26 mouse cellular contexts compared by ENCODE assay signal in the genomic region with DNA sequence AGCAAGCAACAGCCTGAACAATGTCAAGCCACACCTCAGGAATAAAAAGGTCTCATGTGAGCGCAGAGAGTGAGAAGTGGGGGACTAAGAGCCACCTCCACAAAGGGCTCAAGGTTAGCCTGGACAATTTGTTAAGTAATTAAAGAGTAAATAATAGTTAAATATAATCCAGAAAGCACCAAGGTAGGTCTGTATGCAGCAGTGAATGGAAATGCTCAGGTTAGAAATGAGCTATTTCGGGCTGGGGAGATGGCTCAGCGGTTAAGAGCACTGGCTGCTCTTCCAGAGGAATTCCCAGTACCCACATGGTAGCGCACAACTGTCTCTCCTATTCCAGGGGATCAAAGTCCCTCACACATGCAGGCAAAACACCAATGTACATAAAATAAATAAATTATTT. TPM values are rescaled to one million over a fixed set of nuclear protein-coding genes. Genes with fewer than 3 reads are reported as not detected.
A peak's percentile ranks its signal among the peaks of the same experiment; 100 is the strongest.
DNase-seq lines count a peak whose midpoint lies in the region; ATAC-seq and TF ChIP-seq lines count a peak whose summit lies in the region.
"Had no signal": no experiment of that assay in that cellular context is flagged by ENCODE, and none has a peak within 500 bp of the region (broad histone marks: within the 10 kb centered on the region; RNA-seq: fewer than 3 reads in every experiment).

No protein-coding gene starts in this region.

- H3K27me3 ChIP-seq in heart, embryonic 12.5 days (replicated peaks): no peaks in the 10 kb centered on the region
- H3K27me3 ChIP-seq in heart, postnatal 0 days (ENCODE audit: control insufficient read depth, insufficient read depth, low read length): no peaks in the 10 kb centered on the region
- no peaks in the 10 kb centered on the region for H3K27me3 ChIP-seq in midbrain, embryonic 11.5 days (ENCODE audit: control insufficient read depth, insufficient read depth, low read length)
- no peaks in the 10 kb centered on the region for H3K27me3 ChIP-seq in midbrain, embryonic 15.5 days (replicated peaks)
- H3K27me3 ChIP-seq: forebrain, embryonic 12.5 days; forebrain, embryonic 15.5 days; hindbrain, embryonic 12.5 days; hindbrain, embryonic 15.5 days had no signal

- DNase-seq in heart, postnatal 14 days: no peak
- no peak for DNase-seq in heart, postnatal 0 days (ENCODE audit: low spot score)
- DNase-seq in heart, postnatal 36 days: no peak
- DNase-seq in kidney, adult 8-10 months: peak; percentile 30 to 45
- no peak for DNase-seq in kidney, postnatal 10 days
- DNase-seq in midbrain, embryonic 11.5 days (ENCODE audit: low spot score, missing footprints): peak; percentile 57
- DNase-seq: adrenal gland, adult 8-10 months; adrenal gland, postnatal 25 days; cerebellum, adult 11-12 months; cerebellum, adult 8-10 months; cerebellum, postnatal 10 days; cerebellum, postnatal 36 days; embryo, embryonic 11 days; gastrocnemius, postnatal 25 days; heart, adult 2 months had no signal

- 63% methylated on average over 4 of the region's 4 CpGs for WGBS in heart, embryonic 12.5 days
- WGBS in heart, postnatal 0 days: 57% methylated on average over 4 of the region's 4 CpGs
- 90% methylated on average over 4 of the region's 4 CpGs for WGBS in midbrain, embryonic 11.5 days
- WGBS in midbrain, embryonic 15.5 days: 87% methylated on average over 4 of the region's 4 CpGs

- intact Hi-C loops in heart, postnatal 14 days (cut with DNase I): no loop called here
- intact Hi-C loops in heart, postnatal 36 days (cut with DNase I): no loop called here

- no peak for ATAC-seq in heart, embryonic 12.5 days (ENCODE audit: insufficient number of reproducible peaks, low FRiP score)
- no peak for ATAC-seq in heart, postnatal 0 days (ENCODE audit: insufficient read depth, low read depth)
- no peak for ATAC-seq in midbrain, embryonic 11.5 days (ENCODE audit: low FRiP score)
- no peak for ATAC-seq in midbrain, embryonic 15.5 days (replicated peaks)
- ATAC-seq: activated CD4-positive, CD25-positive, alpha-beta regulatory T cell, adult 4 months; forebrain, embryonic 15.5 days had no signal

- H3K4me3 ChIP-seq in heart, embryonic 12.5 days: no peak overlapping the region
- no peak overlapping the region for H3K4me3 ChIP-seq in heart, postnatal 0 days (ENCODE audit: low read depth, low read length)
- no peak overlapping the region for H3K4me3 ChIP-seq in midbrain, embryonic 11.5 days (ENCODE audit: low read depth, low read length)
- no peak overlapping the region for H3K4me3 ChIP-seq in midbrain, embryonic 15.5 days
- H3K4me3 ChIP-seq: embryonic facial prominence, embryonic 10.5 days; embryonic facial prominence, embryonic 13.5 days; erythroblast, embryonic 14.5 days; forebrain, embryonic 12.5 days; forebrain, embryonic 15.5 days; heart, adult 2 months; heart, embryonic 10.5 days; hindbrain, embryonic 12.5 days; hindbrain, embryonic 15.5 days had no signal

- peaks cover 76% of the 10 kb centered on the region for H3K4me1 ChIP-seq in heart, embryonic 12.5 days (replicated peaks)
- peaks cover 43% of the 10 kb centered on the region for H3K4me1 ChIP-seq in heart, postnatal 0 days (ENCODE audit: control insufficient read depth, insufficient read depth)
- 0 out of 2 replicates have a peak, but pooled peaks cover 2% of the 10 kb centered on the region for H3K4me1 ChIP-seq in midbrain, embryonic 11.5 days (ENCODE audit: control insufficient read depth, insufficient read depth, low read length)
- H3K4me1 ChIP-seq in midbrain, embryonic 15.5 days: peaks cover 21% of the 10 kb centered on the region

- TF ChIP-seq EP300 in heart, postnatal 0 days (IDR thresholded peaks at IDR 0.05; ENCODE audit: low read depth): no peak

- H3K27ac ChIP-seq in heart, embryonic 12.5 days (ENCODE audit: poor library complexity, severe bottlenecking): peak overlapping the region; percentile 6; the same call in 1 of the 2 replicates
- H3K27ac ChIP-seq in heart, postnatal 0 days (ENCODE audit: low read depth): peak overlapping the region; percentile 11; the same call in 1 of the 2 replicates
- no peak overlapping the region for H3K27ac ChIP-seq in midbrain, embryonic 11.5 days (ENCODE audit: low read depth, low read length)
- H3K27ac ChIP-seq in midbrain, embryonic 15.5 days: no peak overlapping the region
- H3K27ac ChIP-seq: embryonic facial prominence, embryonic 10.5 days; embryonic facial prominence, embryonic 13.5 days; forebrain, embryonic 12.5 days; forebrain, embryonic 15.5 days; heart, adult 2 months; hindbrain, embryonic 12.5 days; hindbrain, embryonic 15.5 days had no signal

- TF ChIP-seq CTCF in heart, postnatal 0 days (IDR thresholded peaks at IDR 0.05; ENCODE audit: low read depth): no peak

- H3K9me3 ChIP-seq in heart, embryonic 12.5 days (replicated peaks): no peaks in the 10 kb centered on the region
- no peaks in the 10 kb centered on the region for H3K9me3 ChIP-seq in heart, postnatal 0 days (replicated peaks; ENCODE audit: control insufficient read depth, low read length)
- H3K9me3 ChIP-seq in midbrain, embryonic 11.5 days (ENCODE audit: control insufficient read depth, low read length): no peaks in the 10 kb centered on the region
- H3K9me3 ChIP-seq in midbrain, embryonic 15.5 days: no peaks in the 10 kb centered on the region
- H3K9me3 ChIP-seq: embryonic facial prominence, embryonic 10.5 days; embryonic facial prominence, embryonic 13.5 days; forebrain, embryonic 12.5 days; forebrain, embryonic 15.5 days; heart, embryonic 10.5 days; hindbrain, embryonic 12.5 days; hindbrain, embryonic 15.5 days had no signal

- H3K36me3 ChIP-seq in heart, embryonic 12.5 days: no peaks in the 10 kb centered on the region
- no peaks in the 10 kb centered on the region for H3K36me3 ChIP-seq in heart, postnatal 0 days (replicated peaks; ENCODE audit: control insufficient read depth, insufficient read depth, low read length)
- H3K36me3 ChIP-seq in midbrain, embryonic 11.5 days (ENCODE audit: control insufficient read depth, insufficient read depth, low read length): no peaks in the 10 kb centered on the region
- H3K36me3 ChIP-seq in midbrain, embryonic 15.5 days (replicated peaks): no peaks in the 10 kb centered on the region
- H3K36me3 ChIP-seq: embryonic facial prominence, embryonic 10.5 days; embryonic facial prominence, embryonic 13.5 days; forebrain, embryonic 12.5 days; forebrain, embryonic 15.5 days; heart, embryonic 10.5 days; hindbrain, embryonic 12.5 days; hindbrain, embryonic 15.5 days had no signal

- H3K9ac ChIP-seq in heart, embryonic 12.5 days: no peak overlapping the region
- H3K9ac ChIP-seq in heart, postnatal 0 days (replicated peaks; ENCODE audit: low read depth, low read length): no peak overlapping the region
- H3K9ac ChIP-seq in midbrain, embryonic 11.5 days (ENCODE audit: low read length): no peak overlapping the region
- no peak overlapping the region for H3K9ac ChIP-seq in midbrain, embryonic 15.5 days
- H3K9ac ChIP-seq: embryonic facial prominence, embryonic 13.5 days; forebrain, embryonic 12.5 days; forebrain, embryonic 15.5 days; hindbrain, embryonic 12.5 days; hindbrain, embryonic 15.5 days had no signal

- no peak overlapping the region for H3K4me2 ChIP-seq in heart, embryonic 12.5 days
- no peak overlapping the region for H3K4me2 ChIP-seq in heart, postnatal 0 days (ENCODE audit: low read depth, low read length)
- H3K4me2 ChIP-seq in midbrain, embryonic 11.5 days: no peak overlapping the region
- no peak overlapping the region for H3K4me2 ChIP-seq in midbrain, embryonic 15.5 days
- H3K4me2 ChIP-seq: embryonic facial prominence, embryonic 13.5 days; forebrain, embryonic 12.5 days; forebrain, embryonic 15.5 days; hindbrain, embryonic 12.5 days; hindbrain, embryonic 15.5 days had no signal

RNA-seq across cellular contexts. Expression of a gene that starts 59.7 kb away (rescaled TPM):
- polyA plus RNA-seq in heart, embryonic 12.5 days (2016; fragmentation: Nextera tagmentation; extraction: Ambion mirVana): 81.0 and 85.4 TPM in 2 replicates
- 100 to 1,000 TPM; 106 to 108 TPM for total RNA-seq in heart, postnatal 14 days (2021)
- 89.5 and 118 TPM in 2 replicates for total RNA-seq in heart, postnatal 0 days (2014; rRNA removed; ENCODE audit: low replicate concordance)
- polyA plus RNA-seq in heart, postnatal 0 days (2015; fragmentation: Nextera tagmentation; extraction: Ambion mirVana): 48.0 and 50.7 TPM in 2 replicates
- 10 to 100 TPM; 93.1 to 99.6 TPM for total RNA-seq in heart, postnatal 36 days (2021)
- polyA plus RNA-seq in midbrain, embryonic 11.5 days (2014; fragmentation: Nextera tagmentation; extraction: Ambion mirVana): 117 and 130 TPM in 2 replicates
- 114 and 121 TPM in 2 replicates for polyA plus RNA-seq in midbrain, embryonic 15.5 days (2015; fragmentation: Nextera tagmentation; extraction: Ambion mirVana)

Comparison
In these comparisons a context has a peak if more than half of its experiments do, and no peak if none do; other contexts are left out.
1. DNase-seq: peak in kidney, adult 8-10 months (2 of 2) and midbrain, embryonic 11.5 days (single experiment); none in heart, postnatal 14 days (0 of 2), heart, postnatal 0 days (single experiment), heart, postnatal 36 days (0 of 2) and kidney, postnatal 10 days (single experiment).
2. H3K27ac ChIP-seq: peak in heart, embryonic 12.5 days (single experiment) and heart, postnatal 0 days (single experiment); none in midbrain, embryonic 11.5 days (single experiment) and midbrain, embryonic 15.5 days (single experiment).